Mouse (Mus musculus) Muller cell, postnatal 12 days (primary cell): ENCODE measurements around the gene Stard9.

Experiments used
- DNase-seq: peaks from one replicate; pipeline ENCODE4 v3.0.0-alpha.2; 2015; ENCODE audit errors: inconsistent ontology term

Gene Stard9

DNA sequence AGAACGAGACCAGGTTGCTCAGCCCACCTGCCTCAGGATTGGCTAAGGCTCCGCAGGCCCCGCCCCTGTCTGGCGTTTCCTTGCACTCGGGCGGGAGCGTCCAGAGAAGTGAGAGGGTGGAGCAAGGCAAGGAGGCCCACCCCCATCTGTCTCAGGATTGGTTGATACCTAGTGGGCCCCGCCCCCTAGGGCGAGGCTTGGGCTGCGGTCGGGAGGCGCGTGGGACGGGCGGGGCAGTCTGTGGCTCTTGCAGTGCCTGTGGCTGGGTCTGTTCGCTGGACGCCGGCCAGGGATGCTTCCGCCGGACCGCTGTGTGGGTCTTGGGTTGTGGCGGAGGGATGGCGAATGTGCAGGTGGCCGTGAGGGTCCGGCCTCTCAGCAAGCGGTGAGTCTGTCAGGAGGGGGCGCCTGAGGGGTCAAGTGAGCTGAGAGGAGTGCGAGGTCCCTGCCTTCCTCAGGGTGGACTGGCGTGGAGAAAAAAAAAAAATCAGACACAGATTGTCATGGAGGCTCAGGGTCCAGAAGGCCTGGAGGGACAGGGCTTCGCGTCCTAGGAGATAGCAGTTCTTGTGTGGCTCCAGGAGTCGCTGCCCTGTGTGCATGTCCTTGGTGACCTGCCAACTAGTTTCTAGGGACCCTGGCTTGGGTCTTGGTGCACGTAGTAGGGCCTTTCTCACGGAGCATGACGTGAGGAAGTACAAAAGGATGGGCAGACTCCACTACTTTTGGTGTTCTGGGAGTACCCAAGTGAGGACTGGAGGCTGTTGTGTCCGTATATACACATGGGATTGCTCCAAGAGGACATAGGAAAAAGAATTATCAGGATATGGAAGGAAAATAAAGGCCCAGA, at the start of gene Stard9:
Gene Stard9, plus strand, starts transcription at position 236 of the 850 bp plus-strand sequence.
- DNase-seq = peak; percentile 100

DNA sequence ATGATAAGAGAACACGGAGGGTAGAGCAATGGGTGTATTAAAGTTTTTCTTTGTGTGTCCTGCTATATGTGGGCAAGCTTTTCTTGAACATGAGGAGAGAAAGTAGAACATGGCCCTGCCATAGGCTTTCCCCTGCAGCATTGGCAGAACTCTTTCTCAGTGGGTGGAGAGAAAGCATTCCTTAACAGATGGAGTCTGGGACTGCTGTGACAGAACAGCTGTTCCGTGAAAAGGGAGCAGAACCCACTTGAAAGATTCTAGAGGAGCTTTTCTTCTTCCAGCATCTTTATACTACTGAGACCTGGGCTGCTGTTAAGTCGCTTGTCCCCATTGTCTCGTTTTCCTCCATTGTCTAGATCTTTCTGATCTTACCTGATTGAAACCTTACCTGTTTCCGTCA, 39.2 kb upstream of the Stard9 start:
- DNase-seq = no peak

DNA sequence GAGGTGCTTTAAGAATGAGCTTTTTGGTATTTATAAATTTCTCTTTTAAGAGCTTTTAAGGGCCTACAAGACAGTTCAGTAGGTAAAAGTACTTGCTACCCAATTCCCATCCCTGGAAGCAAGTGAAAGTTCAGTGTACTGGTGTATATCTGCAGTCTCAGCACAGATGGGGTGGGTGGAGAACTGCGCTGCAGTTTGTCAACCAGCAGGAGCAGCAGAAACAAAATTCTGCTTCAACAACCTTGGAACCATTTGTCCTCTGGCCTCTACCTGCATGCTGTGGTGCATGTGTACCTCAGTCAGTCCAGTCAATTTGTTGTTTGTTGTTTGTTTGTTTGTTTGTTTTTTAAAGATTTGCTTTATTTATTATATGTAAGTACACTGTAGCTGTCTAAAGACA, 36.7 kb upstream of the Stard9 start:
- no peak for DNase-seq

DNA sequence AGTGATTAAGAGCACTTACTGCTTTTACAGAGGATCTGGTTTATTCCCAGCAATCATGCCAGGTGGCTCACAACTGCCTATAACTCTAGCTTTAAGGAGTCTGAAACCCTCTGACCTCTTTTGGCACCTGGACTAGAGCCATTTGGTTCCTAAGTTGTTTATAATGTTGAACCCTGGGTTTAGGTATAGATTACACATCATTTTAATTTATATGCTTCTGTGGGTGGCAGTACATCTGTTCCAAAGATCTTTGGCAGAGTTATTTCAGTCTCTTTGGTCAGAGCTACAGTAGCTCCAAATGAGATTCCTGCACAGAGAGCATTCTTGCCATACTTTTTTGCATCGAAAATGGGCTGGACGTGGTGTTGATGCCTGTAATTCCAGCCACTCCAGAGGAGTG, 31.2 kb upstream of the Stard9 start:
- no peak for DNase-seq

DNA sequence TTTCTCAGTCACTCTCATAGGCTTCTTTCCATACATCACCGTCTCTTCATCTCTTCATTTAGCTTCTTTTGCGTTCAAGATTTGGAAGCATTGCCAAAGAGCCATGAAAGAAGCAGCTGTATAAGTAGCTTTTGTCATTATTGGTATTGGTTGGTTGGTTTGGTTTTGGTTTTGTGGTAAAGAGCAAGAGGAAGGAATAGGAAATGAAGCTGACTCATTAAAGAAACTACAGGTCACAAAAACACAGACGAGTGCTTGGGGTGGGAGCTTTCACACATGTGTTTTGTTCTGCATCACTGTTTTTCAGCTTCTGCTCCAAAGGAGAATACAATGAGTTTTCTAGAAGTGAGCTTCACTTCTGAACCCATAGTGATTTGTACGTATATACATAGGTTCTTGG, 29.4 kb upstream of the Stard9 start:
- DNase-seq = no peak

DNA sequence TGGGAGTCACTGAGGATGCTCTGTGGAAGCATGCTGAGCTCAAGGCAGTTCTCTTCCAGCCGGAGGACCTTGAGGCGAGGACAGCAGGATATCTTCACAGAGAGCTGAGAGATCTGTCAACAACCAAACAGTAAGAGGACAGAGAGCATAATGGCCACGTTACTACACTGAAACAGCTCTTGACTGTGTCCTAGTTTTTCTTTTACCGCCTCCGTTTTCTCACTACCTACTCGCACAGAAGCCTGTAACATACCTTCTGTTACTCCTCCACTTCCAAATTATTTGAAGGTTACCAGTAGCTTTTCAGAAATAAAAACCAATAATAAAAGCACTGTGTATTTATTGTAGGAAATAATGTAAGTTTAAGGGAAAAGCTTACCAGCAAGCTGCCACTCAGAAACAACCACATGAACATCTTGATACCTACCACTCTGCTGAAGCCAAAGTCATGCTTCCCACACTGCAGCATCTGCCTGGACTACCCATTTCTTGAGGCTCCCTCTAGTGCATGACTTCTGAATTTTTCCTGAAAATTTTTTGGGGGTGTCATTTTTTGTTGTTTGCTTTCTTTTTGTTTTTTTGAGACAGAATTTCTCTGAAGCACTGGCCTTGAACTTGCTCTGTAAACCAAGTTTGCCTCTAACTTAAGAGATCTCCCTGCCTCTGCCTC, 22.8 kb upstream of the Stard9 start:
- no peak for DNase-seq

DNA sequence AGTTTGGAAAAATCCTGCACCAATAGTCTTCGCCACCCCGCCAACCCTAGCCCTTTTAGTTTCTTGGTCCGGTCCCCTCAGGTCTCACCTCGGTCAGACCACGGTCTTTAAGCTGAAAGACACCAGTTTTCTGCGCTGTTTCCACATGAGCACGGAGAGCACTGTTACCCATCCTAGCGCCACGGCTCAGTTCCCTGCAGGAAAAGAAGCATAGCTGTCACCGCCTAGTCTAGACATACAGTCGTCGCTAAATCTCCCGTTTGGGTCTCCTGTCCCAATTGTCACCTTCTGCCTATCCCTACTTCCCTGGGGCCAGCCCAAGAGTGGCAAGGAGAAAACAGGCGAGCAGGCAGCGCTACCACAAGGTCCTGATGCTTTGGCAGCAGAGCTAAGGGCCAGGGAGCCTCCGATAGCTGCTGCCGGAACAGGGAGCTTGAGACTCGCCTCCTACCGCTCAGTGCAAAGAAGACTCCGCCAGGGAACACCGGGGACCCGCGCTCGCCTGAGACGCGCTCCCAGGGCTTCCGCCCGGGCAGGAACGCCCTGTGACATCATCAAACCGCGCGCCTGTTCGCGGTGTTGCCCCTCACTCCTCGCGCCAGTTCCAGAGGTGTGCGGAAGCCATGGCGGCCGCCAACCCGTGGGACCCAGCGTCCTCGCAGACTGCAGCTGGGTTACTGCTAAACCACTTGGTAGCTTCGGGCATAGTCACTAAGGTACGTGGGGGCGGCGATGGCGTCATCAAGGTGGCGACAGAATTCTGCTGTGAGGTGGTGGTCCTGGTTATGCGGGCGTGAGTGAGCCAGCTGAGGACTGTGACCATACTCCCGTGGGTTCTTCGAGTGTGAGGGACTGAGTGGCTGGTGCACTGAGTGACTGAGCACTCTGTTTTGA, 19.8 kb upstream of the Stard9 start, which contains the start of the genes Haus2 and Lrrc57:
Gene Haus2, plus strand, starts transcription at position 554 of the 894 bp plus-strand sequence.
Gene Lrrc57, minus strand, starts transcription at position 691 of the 894 bp plus-strand sequence.
- peak; percentile 93 for DNase-seq

DNA sequence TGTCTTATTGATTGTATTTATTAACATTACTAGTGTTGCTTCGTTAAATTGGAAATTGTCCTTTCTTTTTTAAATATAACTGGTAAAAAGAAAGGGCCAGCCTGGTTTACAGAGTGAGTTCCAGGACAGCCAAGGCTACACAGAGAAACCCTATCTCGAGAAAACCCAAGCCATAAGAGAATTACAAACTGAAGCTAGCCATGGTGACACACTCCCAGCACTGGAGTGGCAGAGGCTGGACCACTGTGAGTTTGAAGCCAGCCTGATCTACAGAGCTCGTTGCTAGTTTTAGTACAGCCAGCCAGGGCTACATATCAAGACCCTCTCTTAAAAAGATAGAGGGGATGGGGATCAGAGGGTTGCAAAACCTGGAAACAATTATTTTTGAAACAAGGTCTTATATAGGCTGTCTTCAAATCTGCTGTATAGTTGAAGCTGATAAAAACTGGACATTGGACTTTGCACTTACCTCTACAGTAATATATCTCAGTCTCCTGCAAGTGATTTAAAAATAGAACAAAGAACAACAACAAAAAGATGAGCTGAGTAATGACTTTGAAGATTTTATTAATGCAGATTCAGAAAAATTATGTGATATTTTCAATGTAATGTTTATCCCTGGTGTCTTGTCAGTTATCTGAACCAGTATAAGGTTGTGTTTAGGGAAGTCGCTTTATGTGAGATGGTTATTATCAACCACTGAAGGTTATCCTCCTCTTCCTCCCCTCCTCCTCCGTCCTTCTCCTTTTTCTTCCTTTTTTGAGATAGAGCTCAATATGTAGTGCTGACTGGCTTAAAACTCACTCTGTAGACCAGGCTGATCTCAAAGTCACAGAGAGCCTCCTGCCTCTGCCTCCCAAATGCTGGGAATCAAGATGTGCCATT, 12.4 kb upstream of the Stard9 start:
- no peak for DNase-seq

DNA sequence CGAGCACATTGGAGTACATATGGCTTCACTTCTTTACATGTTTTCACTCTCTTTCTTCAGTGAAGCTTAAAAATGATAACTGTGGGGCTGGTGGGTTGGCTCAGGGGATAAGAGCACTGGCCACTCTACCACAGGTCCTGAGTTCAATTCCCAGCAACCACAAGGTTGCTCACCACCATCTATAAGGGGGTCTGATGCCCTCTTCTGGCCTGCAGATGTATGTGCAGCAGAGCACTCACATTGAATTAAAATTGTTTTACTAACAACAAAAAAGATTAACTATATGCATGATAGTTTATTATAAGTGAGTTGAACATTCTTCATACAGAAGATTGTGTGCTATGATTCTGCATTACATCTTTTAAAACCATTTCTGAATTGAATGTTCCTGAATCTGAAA, 9.4 kb upstream of the Stard9 start:
- no peak for DNase-seq

DNA sequence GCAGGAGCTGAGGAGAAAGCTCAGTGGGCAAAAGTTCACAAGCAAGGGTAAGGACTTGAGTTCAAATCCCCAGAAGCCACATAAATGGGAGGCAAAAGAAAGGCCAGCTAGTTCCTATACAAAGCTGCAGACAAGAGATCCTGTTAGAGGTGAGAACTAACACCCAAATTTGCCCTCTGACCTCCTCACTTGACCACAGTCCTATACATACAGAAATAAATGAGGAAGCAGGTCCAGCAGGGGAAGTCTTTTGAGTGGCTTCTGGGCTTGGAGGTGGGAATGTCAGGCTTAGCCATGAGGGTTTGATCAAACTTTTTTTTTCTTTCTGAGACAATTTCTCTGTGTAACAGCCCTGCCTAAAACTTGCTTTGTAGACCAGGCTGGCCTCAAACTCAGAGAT, 6.0 kb upstream of the Stard9 start:
- DNase-seq = no peak

DNA sequence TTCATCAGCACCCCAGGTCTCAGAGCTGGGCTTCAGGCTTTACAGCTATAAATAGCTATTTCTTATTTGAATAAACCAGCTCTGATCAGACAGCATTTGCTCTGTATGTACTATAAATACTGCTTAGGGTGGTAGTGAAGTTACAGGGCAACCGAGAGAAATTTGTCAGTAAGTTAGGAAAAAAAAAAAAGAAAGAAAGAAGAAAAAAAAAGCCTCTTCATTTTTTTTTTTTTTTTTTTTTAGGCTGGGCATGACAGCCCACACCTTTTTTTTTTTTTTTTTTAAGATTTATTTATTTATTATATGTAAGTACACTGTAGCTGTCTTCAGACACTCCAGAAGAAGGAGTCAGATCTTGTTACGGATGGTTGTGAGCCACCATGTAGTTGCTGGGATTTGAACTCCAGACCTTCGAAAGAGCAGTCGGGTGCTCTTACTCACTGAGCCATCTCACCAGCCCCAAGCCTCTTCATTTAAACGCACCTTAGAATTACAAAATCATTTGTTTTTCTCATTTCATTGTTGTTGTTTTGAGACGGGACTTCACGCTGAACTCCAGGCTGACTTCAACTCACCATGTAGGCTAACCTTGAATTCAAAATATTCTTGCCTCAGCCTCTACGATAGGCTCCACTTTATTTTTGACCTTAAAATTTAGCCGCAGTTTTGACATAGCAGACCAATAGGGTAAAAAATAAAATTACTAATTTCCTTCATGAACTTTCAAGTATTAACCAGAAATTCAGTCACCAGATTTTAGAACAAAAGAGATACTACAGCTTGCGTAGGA, 650 bp upstream of the Stard9 start:
- DNase-seq = no peak

DNA sequence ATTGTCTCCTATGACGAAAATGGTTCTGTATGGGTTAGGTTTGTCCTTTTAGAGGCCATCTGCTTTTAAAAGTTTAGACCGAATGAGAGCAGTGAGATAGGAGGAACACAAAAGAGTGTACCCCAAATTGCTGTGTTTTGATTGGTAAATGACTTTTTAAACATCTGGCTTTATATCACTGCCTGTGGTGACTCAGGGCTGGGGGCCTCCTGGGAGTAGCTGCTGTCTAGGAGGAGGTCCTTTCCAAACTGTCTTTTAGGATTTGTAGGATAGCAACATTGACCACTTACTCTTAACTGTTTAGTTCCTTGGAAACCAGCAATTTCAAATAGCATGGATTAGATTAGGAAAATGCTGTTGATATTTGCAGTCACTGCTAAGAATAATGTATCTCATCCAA, 1.3 kb downstream of the Stard9 start:
- DNase-seq = no peak

DNA sequence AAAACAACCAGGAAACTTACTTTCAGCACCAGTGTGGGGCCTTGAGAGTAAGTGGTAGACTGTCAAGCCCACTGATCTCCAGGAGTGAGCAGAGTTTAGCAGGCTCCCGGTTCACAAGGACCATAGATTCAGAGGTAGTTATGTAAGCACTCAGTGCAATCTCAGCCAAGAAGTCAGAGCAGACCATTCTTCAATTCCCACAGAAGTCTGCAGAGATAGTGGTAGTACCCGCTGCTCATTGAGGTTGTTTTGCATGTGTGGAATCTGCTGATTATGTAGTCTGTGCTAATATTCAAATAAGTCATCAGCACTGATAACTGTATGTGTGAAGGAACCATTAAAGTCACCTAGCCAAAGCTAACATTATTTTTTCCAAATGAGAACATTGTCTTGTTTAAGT, 1.7 kb downstream of the Stard9 start:
- no peak for DNase-seq

DNA sequence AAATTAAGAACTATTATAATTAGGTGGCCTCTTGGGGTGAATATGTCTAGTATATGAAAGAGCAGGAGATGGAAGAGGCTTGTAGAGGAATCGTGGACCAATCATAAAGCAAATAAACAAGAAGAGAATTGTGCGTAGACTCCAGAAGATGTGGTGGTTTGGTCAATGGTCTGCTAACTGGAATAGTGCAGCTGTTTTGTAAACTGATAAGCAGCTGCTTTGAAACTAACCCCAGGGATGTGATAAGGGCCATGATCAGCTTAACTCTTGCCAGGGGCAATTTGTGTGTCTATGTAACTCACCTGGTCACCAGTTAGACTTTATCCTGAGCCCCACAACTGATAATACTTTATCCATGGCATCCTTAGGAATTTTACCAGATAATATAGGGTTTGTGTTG, 2.6 kb downstream of the Stard9 start:
- DNase-seq = no peak

DNA sequence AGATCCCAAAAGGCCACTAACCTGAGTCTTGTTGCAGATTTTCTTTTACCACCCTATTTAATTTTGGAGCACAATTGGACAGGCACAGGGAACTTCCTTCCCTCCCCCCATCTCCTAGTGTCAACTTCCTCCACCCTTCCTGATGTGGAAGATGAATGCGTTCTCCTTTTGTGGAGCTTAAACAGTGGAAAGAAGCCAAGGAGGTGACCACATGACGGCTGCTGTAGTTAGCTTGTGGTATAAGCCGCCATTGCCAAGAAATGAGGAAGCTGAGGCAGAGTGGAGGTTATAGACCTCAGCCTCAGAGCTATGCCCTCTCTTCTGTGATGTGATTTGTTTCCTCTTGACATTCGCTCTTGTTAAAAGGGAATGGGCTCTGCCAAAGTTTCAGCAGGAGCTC, 3.0 kb downstream of the Stard9 start:
- DNase-seq = no peak

DNA sequence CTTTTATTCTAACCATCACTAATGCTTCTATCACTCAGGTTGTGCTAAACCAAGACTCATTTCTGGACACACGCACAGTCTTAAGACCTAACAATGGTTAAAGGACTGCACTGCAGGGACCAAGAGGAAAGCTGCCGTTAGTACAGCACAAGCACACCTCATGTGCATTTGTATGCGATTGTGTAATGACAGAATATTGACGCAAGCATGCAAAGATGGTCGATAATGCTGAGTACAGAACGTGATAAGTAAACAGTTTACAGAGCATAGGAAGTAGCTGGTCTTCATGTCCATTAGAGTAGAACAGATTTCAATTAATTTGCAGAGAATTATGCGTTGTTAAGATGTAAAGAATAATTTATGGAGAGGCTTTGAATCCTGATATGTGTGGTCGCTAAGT, 11.9 kb downstream of the Stard9 start:
- DNase-seq = no peak

DNA sequence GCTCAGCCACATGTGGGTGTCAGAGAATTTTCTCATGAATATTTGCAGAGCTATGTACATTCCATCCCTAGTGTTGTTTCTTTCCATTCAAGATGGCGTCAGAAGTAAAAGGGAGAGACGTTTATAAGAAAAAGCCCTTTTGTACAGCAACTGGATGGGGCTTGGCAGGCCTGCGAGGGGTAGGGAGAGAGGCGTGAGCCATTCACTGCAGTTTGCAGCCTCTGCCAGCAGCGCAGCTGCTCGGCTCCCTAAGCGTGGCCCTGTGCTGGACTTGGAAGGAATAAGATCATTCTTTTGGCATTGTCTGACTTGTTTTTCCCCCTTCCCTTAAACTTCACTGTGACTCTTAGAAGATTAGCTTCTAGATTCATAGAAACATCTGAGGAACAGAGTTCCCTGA, 14.9 kb downstream of the Stard9 start:
- peak; percentile 37 for DNase-seq

DNA sequence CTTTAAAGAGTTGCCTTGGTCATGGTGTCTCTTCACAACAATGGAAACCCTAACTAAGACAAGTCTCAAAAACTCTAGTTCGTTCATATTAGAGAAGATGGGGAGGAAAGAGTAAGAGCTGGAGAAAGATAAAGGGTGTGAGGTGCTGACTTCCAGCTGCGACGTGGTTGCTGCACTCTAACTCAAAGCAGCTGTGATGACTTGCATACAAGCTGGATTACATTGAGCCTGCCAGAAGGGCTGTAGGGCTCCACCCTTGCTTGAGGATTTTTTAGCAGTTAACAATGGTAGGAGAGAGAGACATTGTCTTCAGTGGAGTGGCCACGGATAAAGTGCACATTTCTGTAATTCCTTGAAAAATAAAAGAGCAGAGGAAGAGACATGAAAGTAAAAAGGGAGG, 17.9 kb downstream of the Stard9 start:
- DNase-seq = no peak

DNA sequence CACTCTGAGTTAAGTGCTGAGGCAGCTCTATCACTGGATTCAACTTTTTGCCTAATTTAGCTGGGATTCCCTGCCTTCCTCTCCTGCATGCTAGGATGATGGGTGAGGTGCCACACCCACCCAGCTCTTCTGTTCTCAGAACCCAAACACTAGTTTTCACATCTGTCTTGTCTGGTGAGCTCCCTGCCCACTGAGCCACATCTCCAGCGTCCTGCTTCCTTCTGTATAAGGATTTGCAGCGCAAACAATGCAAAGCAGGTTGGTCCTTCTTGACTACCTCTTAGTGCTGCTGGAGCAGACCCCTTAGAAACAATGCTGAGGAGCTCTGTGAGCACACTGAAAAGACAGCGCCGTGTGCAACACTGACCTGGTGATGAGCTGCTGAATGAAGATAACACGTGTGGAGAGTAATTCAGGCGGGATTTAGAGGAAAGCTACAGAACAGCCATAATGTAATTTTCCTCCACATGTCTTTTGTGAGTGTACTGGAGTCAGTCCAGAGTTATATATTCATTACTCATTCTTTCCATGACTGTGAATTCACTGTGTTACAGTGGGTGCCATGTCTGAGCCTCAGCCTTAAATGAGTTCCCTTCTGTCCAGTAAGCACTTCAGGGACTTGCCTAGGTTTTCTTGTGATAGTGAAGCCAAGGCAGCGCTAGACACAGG, 23.5 kb downstream of the Stard9 start:
- DNase-seq = no peak

DNA sequence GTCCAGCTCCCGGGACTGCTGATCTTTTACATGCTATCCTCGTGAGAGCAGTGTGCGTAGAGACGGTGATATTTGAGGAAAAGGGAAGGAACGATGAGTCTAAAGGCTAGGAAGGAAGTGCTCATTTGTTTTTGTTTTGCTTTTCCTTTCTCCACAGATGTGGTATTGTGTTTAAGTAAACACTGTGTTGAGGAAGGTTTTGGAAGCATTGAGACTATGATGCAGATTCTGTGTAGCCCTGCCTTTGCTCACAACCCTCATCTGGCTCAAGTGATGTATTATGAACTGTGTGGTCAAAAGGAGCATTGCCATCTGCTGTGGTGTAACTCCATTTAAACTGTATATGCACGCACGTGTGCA, 24.0 kb downstream of the Stard9 start:
- DNase-seq = no peak
